Mouse (Mus musculus): Measurements from ENCODE around the gene Ext2.

DNA sequence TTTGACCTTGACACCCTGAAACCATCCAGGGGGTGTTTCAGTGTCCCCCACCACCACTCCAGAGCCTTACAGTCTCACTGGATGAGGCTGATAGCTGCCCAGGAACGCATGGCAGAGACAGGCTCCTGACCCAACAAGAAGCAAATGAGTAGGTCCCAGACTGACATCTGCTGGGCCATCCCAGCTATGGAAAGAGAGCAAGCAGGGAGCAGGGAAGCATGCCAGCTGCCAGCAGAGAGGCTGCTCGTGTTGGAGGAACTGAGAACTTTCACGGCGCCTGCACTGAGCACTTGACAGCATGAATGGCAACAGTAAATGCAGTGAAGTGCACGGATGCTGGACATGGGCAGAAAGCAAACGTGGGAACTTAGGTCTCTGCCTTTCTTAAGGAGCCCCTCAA, 17.7 kb upstream of the Ext2 start:
- TF ChIP-seq MYOG (IDR thresholded peaks at IDR 0.05; ENCODE audit: control insufficient read depth in 1 of 3, insufficient read depth in 1 of 3, insufficient read length in 2 of 3, low read depth in 2 of 3) (no peak), POLR2A (IDR thresholded peaks at IDR 0.05; ENCODE audit: insufficient read length, low read depth) (no peak), USF1 (IDR thresholded peaks at IDR 0.05; ENCODE audit: low read depth) (no peak), POLR2AphosphoS2 (IDR thresholded peaks at IDR 0.05; ENCODE audit: insufficient read length, low read depth) (no peak), REST (IDR thresholded peaks at IDR 0.05; ENCODE audit: insufficient read depth, insufficient read length) (no peak), CEBPB (IDR thresholded peaks at IDR 0.05; ENCODE audit: insufficient read depth, poor library complexity, severe bottlenecking) (no peak), E2F4 (IDR thresholded peaks at IDR 0.05; ENCODE audit: insufficient read depth) (no peak), SRF (IDR thresholded peaks at IDR 0.05; ENCODE audit: control insufficient read depth, insufficient read length, low read depth) (no peak), TCF12 (IDR thresholded peaks at IDR 0.05; ENCODE audit: insufficient read depth, poor library complexity, severe bottlenecking) (no peak)

Data from myocyte (in vitro differentiated cells).